Mouse (Mus musculus): ENCODE results near the gene Dvl3. TPM values are rescaled to one million over a fixed set of nuclear protein-coding genes. Genes with fewer than 3 reads are reported as not detected.

Gene Dvl3
- polyA plus RNA-seq, 2 experiments from 2014 or later, result 13.2 to 13.7 TPM

GRCm38 (mm10) chr16:20548096-20548948 lies 31.5 kb downstream of the Dvl3 start, which contains the start of gene Abcf3:
Abcf3 (plus strand) TSS chr16:20548577.
- peak; percentile 97 for ATAC-seq

DNA sequence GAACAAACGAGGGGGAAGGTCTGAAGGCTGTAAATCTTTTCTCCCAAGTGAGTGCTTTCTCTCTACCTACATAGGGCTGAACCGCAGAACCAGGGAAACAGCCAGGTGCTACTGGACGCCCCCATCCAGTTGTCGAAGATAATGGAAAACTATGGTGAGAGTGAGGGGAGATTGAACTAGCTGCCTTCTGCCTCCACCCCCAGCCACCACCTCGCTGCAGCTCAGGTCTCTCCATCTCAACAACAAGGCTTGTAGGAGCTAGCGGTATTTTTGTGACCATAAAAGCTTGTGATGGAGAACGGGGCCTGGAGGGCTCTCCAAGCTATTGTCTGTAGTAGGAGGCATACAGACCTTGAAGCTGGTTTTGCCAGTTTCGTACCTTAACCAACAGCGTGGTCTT lies 32.4 kb downstream of the Dvl3 start:
- no peak for ATAC-seq

- no peak for ATAC-seq
Measured at GRCm38 (mm10) chr16:20551691-20552090, 34.9 kb downstream of the Dvl3 start.

GRCm38 (mm10) chr16:20552594-20552993 lies 35.8 kb downstream of the Dvl3 start:
- ATAC-seq, result no peak

DNA sequence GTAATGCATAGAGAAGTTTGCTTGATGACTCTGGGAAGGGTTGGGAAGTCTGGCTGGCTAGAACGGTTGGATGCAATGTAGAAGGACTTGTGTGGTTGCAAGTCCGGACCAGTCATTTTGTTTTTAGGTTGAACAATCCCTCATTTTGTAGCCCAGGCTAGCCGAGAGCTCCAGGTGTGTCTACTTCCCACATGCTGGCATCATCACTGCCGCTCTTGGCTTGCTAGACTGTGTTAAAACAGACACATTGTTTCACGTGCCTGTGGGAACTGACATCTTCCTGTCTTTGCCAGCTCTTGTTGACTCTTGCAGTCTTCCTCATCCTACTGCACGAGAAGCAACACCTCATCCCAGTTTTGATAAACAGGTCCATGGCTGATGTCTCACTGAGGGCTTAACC lies 38.2 kb downstream of the Dvl3 start:
- no peak for ATAC-seq

DNA sequence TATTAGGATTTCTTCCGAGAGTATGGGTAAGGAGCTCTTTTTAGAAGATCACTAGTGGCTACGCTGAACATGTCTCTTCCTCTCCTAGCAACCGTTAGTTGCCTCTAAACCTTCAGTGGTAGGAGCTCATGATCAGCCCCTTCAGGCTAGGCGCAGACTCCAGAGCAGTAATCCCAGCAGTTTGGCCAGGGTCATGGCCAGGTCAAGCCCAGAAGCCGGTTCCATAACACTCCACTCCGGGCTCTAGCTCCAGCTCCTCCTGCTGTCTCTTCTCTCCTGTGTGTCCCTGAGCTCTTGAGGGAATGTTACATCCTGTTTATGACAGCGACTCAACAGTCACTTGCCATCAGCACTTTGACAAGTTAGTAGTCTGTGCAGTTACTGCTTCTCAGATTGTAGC lies 40.6 kb downstream of the Dvl3 start:
- no peak for ATAC-seq

DNA sequence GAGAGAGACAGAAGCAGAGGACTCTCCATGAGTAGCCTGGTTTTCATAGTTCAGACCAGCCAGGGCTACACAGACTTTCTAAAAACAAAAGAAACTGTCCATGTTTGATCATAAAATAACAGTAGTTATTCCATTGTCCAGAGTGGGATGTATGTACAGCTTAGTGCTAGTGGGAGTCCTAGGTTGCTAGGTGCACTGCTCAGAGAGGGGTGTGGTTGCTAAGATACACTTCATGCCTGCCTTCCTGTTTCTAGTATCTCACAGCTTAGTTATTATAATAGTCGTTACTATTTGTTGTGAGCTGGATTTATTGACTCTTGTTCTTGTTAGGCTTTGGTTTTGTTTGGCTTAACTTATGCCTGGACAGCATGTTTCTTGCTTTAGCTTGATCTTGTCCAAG lies 48.3 kb downstream of the Dvl3 start:
- no peak for ATAC-seq

Other genes starting within 250 kb of the Dvl3 start
- gene Parl, start 214.6 kb upstream of the Dvl3 start, polyA plus RNA-seq (2017; shearing (Covaris generic)), result 10 to 100 TPM; 72.4 to 74.6 TPM
- gene Cyp2ab1, start 191.6 kb upstream of the Dvl3 start, polyA plus RNA-seq (2017; shearing (Covaris generic)), result not detected
- gene Abcc5, start 90.6 kb upstream of the Dvl3 start, polyA plus RNA-seq (2017; shearing (Covaris generic)), result 10 to 100 TPM; 25.1 to 25.4 TPM
- gene Eif2b5, start 18.2 kb upstream of the Dvl3 start, polyA plus RNA-seq (2017; shearing (Covaris generic)), result 10 to 100 TPM; 13.7 to 14.5 TPM
- 100 to 1,000 TPM; 467 to 550 TPM for gene Ap2m1, start 18.5 kb downstream of the Dvl3 start, polyA plus RNA-seq (2017; shearing (Covaris generic))
- 10 to 100 TPM; 49.5 to 57.2 TPM for gene Abcf3, start 31.6 kb downstream of the Dvl3 start, polyA plus RNA-seq (2017; shearing (Covaris generic))
- under 1 TPM; 0.11 to 0.42 TPM for gene Vwa5b2, start 72.5 kb downstream of the Dvl3 start, polyA plus RNA-seq (2017; shearing (Covaris generic))
- 10 to 100 TPM; 19.0 to 25.6 TPM for gene Eef1akmt4, start 94.6 kb downstream of the Dvl3 start, polyA plus RNA-seq (2017; shearing (Covaris generic))
- gene Gm49333, start 94.6 kb downstream of the Dvl3 start, polyA plus RNA-seq (2017; shearing (Covaris generic)), result not detected
- 10 to 100 TPM; 28.2 to 31.8 TPM for gene Alg3, start 94.8 kb downstream of the Dvl3 start, polyA plus RNA-seq (2017; shearing (Covaris generic))
- not detected for gene Camk2n2, start 104.3 kb downstream of the Dvl3 start, polyA plus RNA-seq (2017; shearing (Covaris generic))
- not detected for gene Ece2, start 112.8 kb downstream of the Dvl3 start, polyA plus RNA-seq (2017; shearing (Covaris generic))
- 100 to 1,000 TPM; 152 to 157 TPM for gene Psmd2, start 134.7 kb downstream of the Dvl3 start, polyA plus RNA-seq (2017; shearing (Covaris generic))
- 10 to 100 TPM; 44.6 to 82.1 TPM for gene Eif4g1, start 151.3 kb downstream of the Dvl3 start, polyA plus RNA-seq (2017; shearing (Covaris generic))
- gene Fam131a, start 176.3 kb downstream of the Dvl3 start, polyA plus RNA-seq (2017; shearing (Covaris generic)), result 1 to 10 TPM in 1 of 2 experiments, not detected in 1; 1.2 TPM
- 10 to 100 TPM; 72.6 to 80.2 TPM for gene Polr2h, start 200.7 kb downstream of the Dvl3 start, polyA plus RNA-seq (2017; shearing (Covaris generic))
- 1 to 10 TPM; 1.3 to 2.0 TPM for gene Clcn2, start 200.8 kb downstream of the Dvl3 start, polyA plus RNA-seq (2017; shearing (Covaris generic))
- gene Chrd, start 216.1 kb downstream of the Dvl3 start, polyA plus RNA-seq (2017; shearing (Covaris generic)), result not detected
- under 1 TPM in 1 of 2 experiments, not detected in 1; 0.26 TPM for gene Thpo, start 217.5 kb downstream of the Dvl3 start, polyA plus RNA-seq (2017; shearing (Covaris generic))

All from activated CD4-positive, CD25-positive, alpha-beta regulatory T cell, adult 4 months (primary cell).